Mouse (Mus musculus) midbrain, embryonic 13.5 days (tissue): ENCODE data around the gene Tcte1. TPM values are rescaled to one million over a fixed set of nuclear protein-coding genes. Genes with fewer than 3 reads are reported as not detected.

Experiments used
- ATAC-seq: fragments of 200-750 bp; cut with Nextera tagmentation; 2 replicates; pipeline ENCODE4 v1.8.0; 2017; ENCODE audit warnings: mild to moderate bottlenecking, moderate TSS enrichment, moderate library complexity
- H3K27ac ChIP-seq: fragments of 300-500 bp; sonication (generic); 2 replicates; pipeline ENCODE4 v1.5.1; 2015; ENCODE audit warnings: inconsistent platforms, mild to moderate bottlenecking, moderate library complexity
- H3K27me3 ChIP-seq: fragments of 300-500 bp; sonication (generic); 2 replicates; pipeline ENCODE4 v1.6.1; 2015; ENCODE audit warnings: mild to moderate bottlenecking, inconsistent platforms
- H3K36me3 ChIP-seq: fragments of 300-500 bp; sonication (generic); 2 replicates; pipeline ENCODE4 v1.6.1; 2015; ENCODE audit warnings: mild to moderate bottlenecking, inconsistent platforms
- H3K4me1 ChIP-seq: fragments of 300-500 bp; sonication (generic); replicated peaks from 2 replicates; pipeline ENCODE4 v1.6.1; 2015; ENCODE audit warnings: inconsistent platforms
- H3K4me2 ChIP-seq: fragments of 300-500 bp; sonication (generic); replicated peaks from 2 replicates; pipeline ENCODE4 v1.6.1; 2015; ENCODE audit warnings: moderate library complexity, mild to moderate bottlenecking, inconsistent platforms
- H3K4me3 ChIP-seq: fragments of 300-500 bp; sonication (generic); replicated peaks from 2 replicates; pipeline ENCODE4 v1.5.1; 2015; ENCODE audit warnings: mild to moderate bottlenecking, inconsistent platforms
- H3K9ac ChIP-seq: fragments of 300-500 bp; sonication (generic); replicated peaks from 2 replicates; pipeline ENCODE4 v1.6.1; 2015; ENCODE audit warnings: mild to moderate bottlenecking, inconsistent platforms
- H3K9me3 ChIP-seq: fragments of 300-500 bp; sonication (generic); 2 replicates; pipeline ENCODE4 v1.6.1; 2016; ENCODE audit warnings: mild to moderate bottlenecking, inconsistent platforms
- WGBS: fragments of 180-500 bp; shearing (Covaris S2); methylation state at CpG from one replicate; pipeline ENCODE4 v1.1.7; 2015; 5-methylcytosine and 5-hydroxymethylcytosine counted together
- polyA plus RNA-seq: library from polyadenylated mRNA; unstranded; fragments of >200 nt; fragmentation: Nextera tagmentation; extraction: Ambion mirVana; gene quantifications from 2 replicates; pipeline ENCODE4 v1.2.1, GENCODE M21; 2015

Tcte1 gene
- polyA plus RNA-seq, 1 experiment from 2014 or later: 2.6 TPM

GRCm38 (mm10) chr17:45542129-45542528, 18.9 kb downstream of the Tcte1 start:
- 42% methylated on average over 6 of the region's 6 CpGs for WGBS
- peaks cover 79% of the 10 kb centered on the region for H3K27me3 ChIP-seq

GRCm38 (mm10) chr17:45542705-45543104, 19.5 kb downstream of the Tcte1 start:
- 78% methylated on average over 2 of the region's 2 CpGs for WGBS

More at GRCm38 (mm10) chr17:45542129-45542528, 18.9 kb downstream of the Tcte1 start:
- Histone ChIP-seq H3K9me3 (no peaks in the 10 kb centered on the region), H3K27ac (no peak overlapping the region), H3K4me1 (peaks cover 37% of the 10 kb centered on the region), H3K36me3 (peaks cover 35% of the 10 kb centered on the region), H3K9ac (0 out of 2 replicates have a peak overlapping the region, but pooled peaks have one; percentile 4), H3K4me3 (no peak overlapping the region), H3K4me2 (no peak overlapping the region)
- ATAC-seq: no peak

GRCm38 (mm10) chr17:45543115-45543514, 19.9 kb downstream of the Tcte1 start:
- no peaks in the 10 kb centered on the region for H3K9me3 ChIP-seq
- H3K4me3 ChIP-seq: no peak overlapping the region
- ATAC-seq: no peak
- 31% methylated on average over 1 of the region's 1 CpGs for WGBS
- peaks cover 47% of the 10 kb centered on the region for H3K4me1 ChIP-seq
- no peak overlapping the region for H3K27ac ChIP-seq
- H3K4me2 ChIP-seq: no peak overlapping the region
- H3K36me3 ChIP-seq: peaks cover 35% of the 10 kb centered on the region
- H3K27me3 ChIP-seq: peaks cover 80% of the 10 kb centered on the region
- no peak overlapping the region for H3K9ac ChIP-seq

More at GRCm38 (mm10) chr17:45542705-45543104, 19.5 kb downstream of the Tcte1 start:
- Histone ChIP-seq H3K36me3 (peaks cover 35% of the 10 kb centered on the region), H3K4me2 (no peak overlapping the region), H3K4me1 (peaks cover 43% of the 10 kb centered on the region), H3K4me3 (no peak overlapping the region), H3K27me3 (peaks cover 79% of the 10 kb centered on the region), H3K9me3 (no peaks in the 10 kb centered on the region), H3K9ac (no peak overlapping the region), H3K27ac (no peak overlapping the region)
- ATAC-seq: no peak

GRCm38 (mm10) chr17:45544001-45544872, 21.0 kb downstream of the Tcte1 start:
- peaks cover 35% of the 10 kb centered on the region for H3K36me3 ChIP-seq
- no peaks in the 10 kb centered on the region for H3K9me3 ChIP-seq
- 8% methylated on average over 24 of the region's 24 CpGs for WGBS
- H3K4me3 ChIP-seq: peak overlapping the region; percentile 20
- peaks cover 51% of the 10 kb centered on the region for H3K4me1 ChIP-seq
- H3K27me3 ChIP-seq: peaks cover 71% of the 10 kb centered on the region
- 0 out of 2 replicates have a peak, but pooled peaks have one; percentile 2 for ATAC-seq
- H3K27ac ChIP-seq: 0 out of 2 replicates have a peak overlapping the region, but pooled peaks have one; percentile 14
- H3K4me2 ChIP-seq: peak overlapping the region; percentile 44
- H3K9ac ChIP-seq: peak overlapping the region; percentile 44

- no peaks in the 10 kb centered on the region for H3K9me3 ChIP-seq
- 3% methylated on average over 45 of the region's 46 CpGs for WGBS
- ATAC-seq: no peak
- peak overlapping the region; percentile 20 for H3K4me3 ChIP-seq
- H3K9ac ChIP-seq: peak overlapping the region; percentile 44
- H3K4me1 ChIP-seq: peaks cover 53% of the 10 kb centered on the region
- peaks cover 64% of the 10 kb centered on the region for H3K27me3 ChIP-seq
- H3K36me3 ChIP-seq: peaks cover 35% of the 10 kb centered on the region
- H3K27ac ChIP-seq: no peak overlapping the region
- peak overlapping the region; percentile 44 for H3K4me2 ChIP-seq
Observed at GRCm38 (mm10) chr17:45544873-45545277, 21.6 kb downstream of the Tcte1 start.

GRCm38 (mm10) chr17:45545278-45545961, 22.2 kb downstream of the Tcte1 start:
- Histone ChIP-seq H3K27me3 (peaks cover 59% of the 10 kb centered on the region), H3K4me1 (peaks cover 59% of the 10 kb centered on the region), H3K9me3 (no peaks in the 10 kb centered on the region), H3K36me3 (peaks cover 35% of the 10 kb centered on the region), H3K27ac (no peak overlapping the region), H3K4me3 (peak overlapping the region; percentile 20), H3K9ac (peak overlapping the region; percentile 44), H3K4me2 (peak overlapping the region; percentile 44)
- ATAC-seq: no peak
- WGBS: 10% methylated on average over 74 of the region's 74 CpGs

GRCm38 (mm10) chr17:45546941-45547340, 23.7 kb downstream of the Tcte1 start:
- 69% methylated on average over 16 of the region's 16 CpGs for WGBS
- Histone ChIP-seq H3K27ac (no peak overlapping the region), H3K4me1 (peaks cover 70% of the 10 kb centered on the region), H3K36me3 (peaks cover 35% of the 10 kb centered on the region), H3K27me3 (peaks cover 52% of the 10 kb centered on the region), H3K4me2 (peak overlapping the region; percentile 7; the same call in 1 of the 2 replicates), H3K9ac (peak overlapping the region; percentile 28; the same call in 1 of the 2 replicates), H3K4me3 (no peak overlapping the region), H3K9me3 (no peaks in the 10 kb centered on the region)
- ATAC-seq: no peak

GRCm38 (mm10) chr17:45547461-45548190, 24.4 kb downstream of the Tcte1 start:
- no peak for ATAC-seq
- H3K4me1 ChIP-seq: peaks cover 72% of the 10 kb centered on the region
- WGBS: 75% methylated on average over 5 of the region's 5 CpGs
- no peaks in the 10 kb centered on the region for H3K9me3 ChIP-seq
- no peak overlapping the region; the same call in 1 of the 2 replicates for H3K9ac ChIP-seq
- H3K27me3 ChIP-seq: peaks cover 50% of the 10 kb centered on the region
- peak overlapping the region; percentile 87 for H3K4me3 ChIP-seq
- H3K27ac ChIP-seq: no peak overlapping the region
- H3K36me3 ChIP-seq: peaks cover 35% of the 10 kb centered on the region
- peak overlapping the region; percentile 68 for H3K4me2 ChIP-seq

- Histone ChIP-seq H3K4me1 (peaks cover 63% of the 10 kb centered on the region), H3K27ac (peak overlapping the region; percentile 96), H3K4me3 (peak overlapping the region; percentile 87), H3K36me3 (peaks cover 32% of the 10 kb centered on the region), H3K27me3 (peaks cover 41% of the 10 kb centered on the region), H3K4me2 (peak overlapping the region; percentile 68), H3K9ac (peak overlapping the region; percentile 99), H3K9me3 (no peaks in the 10 kb centered on the region)
- ATAC-seq: peak; percentile 74
- 2% methylated on average over 43 of the region's 68 CpGs for WGBS
Observed at GRCm38 (mm10) chr17:45548541-45549512, 25.6 kb downstream of the Tcte1 start.

GRCm38 (mm10) chr17:45549617-45550181, 26.5 kb downstream of the Tcte1 start, which contains the start of gene Tmem151b:
Gene Tmem151b, minus strand, starts transcription at chr17:45549677.
- Histone ChIP-seq H3K9me3 (no peaks in the 10 kb centered on the region), H3K36me3 (peaks cover 23% of the 10 kb centered on the region), H3K27ac (peak within 1 kb of the TSS; percentile 96), H3K4me1 (peaks cover 55% of the 10 kb centered on the region), H3K4me2 (peak within 1 kb of the TSS; percentile 68), H3K9ac (peak within 1 kb of the TSS; percentile 99), H3K27me3 (peaks cover 35% of the 10 kb centered on the region), H3K4me3 (peak within 1 kb of the TSS; percentile 87)
- peak; percentile 31 for ATAC-seq
- 0% methylated on average over 18 of the region's 29 CpGs for WGBS
